Mouse (Mus musculus): Measurements from ENCODE around the gene Tatdn2. TPM values are rescaled to one million over a fixed set of nuclear protein-coding genes. Genes with fewer than 3 reads are reported as not detected.
A peak's percentile ranks its signal among the peaks of the same experiment; 100 is the strongest.
"Not testable (repeated sequence)": the region's sequence is repeated elsewhere in the genome, so short reads cannot be mapped to it uniquely, and the experiment has no call there.

Tatdn2 gene
- polyA plus RNA-seq, 1 experiment from 2014 or later = 1.4 TPM

DNA sequence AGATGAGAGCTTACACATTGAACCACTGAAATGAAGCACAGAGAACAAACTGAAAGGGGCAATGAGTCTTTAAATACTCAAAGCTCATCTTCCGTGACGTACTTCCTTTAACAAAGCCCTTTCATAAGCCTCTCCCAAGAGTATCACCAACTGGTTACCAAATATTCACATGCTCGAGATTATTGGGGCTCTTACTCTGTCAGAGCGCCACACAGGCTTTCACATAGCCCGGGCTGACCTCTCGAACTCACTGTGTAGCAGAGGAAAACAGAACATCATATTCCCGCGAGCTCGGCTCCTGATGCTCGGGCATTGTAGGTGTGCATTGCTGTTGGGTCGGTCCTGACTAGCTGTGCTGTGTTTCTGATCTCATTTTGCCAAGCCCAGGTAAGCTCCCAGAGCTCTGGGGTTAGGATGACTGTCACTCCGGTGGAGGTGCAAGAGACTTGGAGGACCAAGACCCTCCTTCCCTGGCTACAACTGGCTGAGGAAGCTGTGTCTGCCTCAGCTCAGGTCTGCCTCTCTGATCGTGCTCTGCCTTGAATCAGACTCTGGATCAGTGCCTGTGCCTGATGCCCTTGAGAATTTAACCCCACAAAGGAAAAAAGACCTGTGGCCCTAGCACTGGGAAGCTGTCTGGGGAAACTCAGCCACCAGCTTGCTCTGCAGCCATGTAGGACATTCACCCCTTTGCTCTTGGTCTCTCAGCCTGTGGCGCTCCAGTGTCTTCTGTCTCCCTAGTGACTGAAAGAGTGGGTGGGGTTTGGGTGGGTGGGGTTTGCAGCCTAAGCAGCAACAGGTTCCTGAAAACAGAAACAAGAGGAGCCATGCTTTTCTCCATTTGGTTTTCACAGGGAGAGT is 36.1 kb upstream of the Tatdn2 start:
- Histone ChIP-seq H3K36me3 (no peaks in the 10 kb centered on the region), H3K4me3 (replicated peaks) (no peak overlapping the region), H3K4me1 (no peaks in the 10 kb centered on the region), H3K9me3 (replicated peaks) (no peaks in the 10 kb centered on the region), H3K27ac (replicated peaks) (no peak overlapping the region), H3K9ac (replicated peaks) (no peak overlapping the region), H3K4me2 (no peak overlapping the region), H3K27me3 (replicated peaks) (no peaks in the 10 kb centered on the region)
- whole genome bisulfite sequencing = 75% methylated on average over 14 of the region's 14 CpGs
- ATAC-seq (ENCODE audit: low FRiP score) = no peak

DNA sequence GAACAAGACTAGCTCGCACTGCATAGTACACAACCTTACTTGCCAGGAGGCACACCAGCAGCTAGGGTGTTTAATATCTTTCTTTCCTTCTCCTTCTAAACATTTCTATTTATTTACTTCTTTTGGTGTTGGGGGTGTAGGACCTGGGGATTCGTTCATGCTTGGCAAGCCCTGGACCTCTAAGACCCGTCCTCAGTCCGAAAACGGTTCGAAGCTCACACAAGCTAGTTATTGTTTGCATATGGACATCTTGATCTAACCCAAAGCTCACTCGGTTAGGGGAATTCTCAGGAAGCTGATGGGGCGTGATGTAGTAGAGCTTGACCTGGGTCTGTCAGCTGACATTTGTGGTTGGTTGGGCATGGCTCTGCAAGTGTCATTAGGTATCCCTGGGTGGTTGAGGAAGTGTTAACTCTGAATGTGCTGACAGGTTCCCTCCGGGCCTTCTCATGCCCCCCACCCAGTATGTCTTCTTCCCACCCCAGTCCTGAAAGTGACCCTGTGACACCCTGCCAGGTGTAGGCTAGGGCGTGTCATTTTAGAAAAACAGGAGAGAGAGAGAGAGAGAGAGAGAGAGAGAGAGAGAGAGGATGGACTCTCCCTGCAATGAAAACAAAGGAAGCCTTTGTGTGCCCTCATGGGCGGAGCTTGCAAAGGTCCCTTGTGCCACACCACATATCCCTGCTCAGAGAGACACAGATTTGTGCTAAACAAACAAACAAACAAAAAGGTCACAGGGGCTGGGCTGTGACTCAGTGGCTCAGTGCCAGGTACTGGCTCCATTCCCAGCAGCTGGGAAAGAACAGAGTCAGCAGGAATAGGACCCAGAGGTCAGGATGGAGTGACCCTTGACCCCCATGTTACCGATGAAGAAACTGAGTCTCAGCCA is 35.3 kb upstream of the Tatdn2 start:
- H3K4me2 ChIP-seq = no peak overlapping the region
- no peak overlapping the region for H3K4me3 ChIP-seq (replicated peaks)
- ATAC-seq (ENCODE audit: low FRiP score) = no peak
- H3K36me3 ChIP-seq = no peaks in the 10 kb centered on the region
- no peaks in the 10 kb centered on the region for H3K9me3 ChIP-seq (replicated peaks)
- no peak overlapping the region for H3K9ac ChIP-seq (replicated peaks)
- WGBS = 69% methylated on average over 12 of the region's 12 CpGs
- H3K27ac ChIP-seq (replicated peaks) = no peak overlapping the region
- no peaks in the 10 kb centered on the region for H3K4me1 ChIP-seq
- no peaks in the 10 kb centered on the region for H3K27me3 ChIP-seq (replicated peaks)

DNA sequence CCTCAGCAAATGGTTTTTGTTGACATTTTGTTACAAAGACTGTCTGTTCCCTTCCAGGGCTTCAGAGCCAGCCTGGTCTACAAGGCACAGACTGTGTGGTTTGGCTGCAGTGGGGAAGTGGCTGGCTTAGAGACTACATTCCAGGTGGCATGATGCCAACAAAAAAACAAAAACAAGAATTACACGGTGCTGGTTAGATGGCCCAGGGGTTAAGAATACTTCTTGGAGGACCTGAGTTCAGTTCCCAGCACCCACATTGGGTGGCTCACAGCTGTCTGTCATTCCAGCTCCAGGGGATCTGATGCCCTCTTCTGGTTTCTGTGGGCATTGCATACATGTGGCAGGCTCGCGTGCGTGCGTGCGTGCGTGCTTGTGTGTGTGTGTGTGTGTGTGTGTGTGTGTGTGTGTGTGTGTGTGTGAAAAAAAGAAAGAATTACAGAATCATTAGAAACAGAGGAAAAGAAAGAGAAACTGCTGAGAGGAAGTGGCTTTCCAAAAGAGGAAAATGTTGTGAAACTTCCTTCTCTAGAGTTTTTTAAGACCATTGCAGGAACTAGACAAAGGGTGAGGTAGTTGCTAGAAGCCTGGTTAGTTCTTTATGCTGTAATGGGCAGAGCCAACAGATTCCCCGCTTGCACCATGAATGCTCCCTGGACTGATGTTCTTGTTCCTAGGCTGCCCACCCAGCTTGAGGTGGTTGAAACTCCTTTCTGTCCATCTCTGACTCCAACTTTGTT is 33.7 kb upstream of the Tatdn2 start:
- Histone ChIP-seq H3K9me3 (replicated peaks) (no peaks in the 10 kb centered on the region), H3K4me2 (no peak overlapping the region), H3K27ac (replicated peaks) (no peak overlapping the region), H3K36me3 (no peaks in the 10 kb centered on the region), H3K9ac (replicated peaks) (no peak overlapping the region), H3K4me3 (replicated peaks) (no peak overlapping the region), H3K4me1 (no peaks in the 10 kb centered on the region), H3K27me3 (replicated peaks) (no peaks in the 10 kb centered on the region)
- ATAC-seq (ENCODE audit: low FRiP score) = no peak
- WGBS = 95% methylated on average over 8 of the region's 8 CpGs

DNA sequence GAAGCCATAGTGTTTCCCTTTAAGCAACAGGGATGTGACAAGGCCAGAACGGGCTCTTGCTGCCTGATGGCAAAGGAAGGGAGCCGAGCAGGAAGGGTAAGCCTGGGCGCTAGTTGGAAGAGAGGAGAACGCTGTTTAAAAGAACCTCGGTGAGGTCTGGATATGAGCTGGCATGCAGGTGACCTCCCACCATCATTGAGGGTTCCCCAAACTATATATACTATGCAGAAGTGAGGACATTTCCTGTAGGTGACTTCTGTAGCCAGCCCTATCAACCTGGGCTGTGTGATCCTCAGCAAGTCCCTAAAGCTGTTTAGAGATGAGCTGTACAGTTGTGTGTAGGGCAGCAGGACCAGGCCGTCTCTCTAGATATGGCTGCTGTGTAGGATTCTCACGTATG is 32.5 kb upstream of the Tatdn2 start:
- no peaks in the 10 kb centered on the region for H3K36me3 ChIP-seq
- WGBS = 85% methylated on average over 7 of the region's 7 CpGs
- H3K27me3 ChIP-seq (replicated peaks) = no peaks in the 10 kb centered on the region
- H3K27ac ChIP-seq (replicated peaks) = no peak overlapping the region
- H3K4me1 ChIP-seq = peaks cover 4% of the 10 kb centered on the region; the same call in 1 of the 2 replicates
- ATAC-seq (ENCODE audit: low FRiP score) = no peak
- H3K9ac ChIP-seq (replicated peaks) = no peak overlapping the region
- H3K9me3 ChIP-seq (replicated peaks) = no peaks in the 10 kb centered on the region
- no peak overlapping the region for H3K4me2 ChIP-seq
- no peak overlapping the region for H3K4me3 ChIP-seq (replicated peaks)

DNA sequence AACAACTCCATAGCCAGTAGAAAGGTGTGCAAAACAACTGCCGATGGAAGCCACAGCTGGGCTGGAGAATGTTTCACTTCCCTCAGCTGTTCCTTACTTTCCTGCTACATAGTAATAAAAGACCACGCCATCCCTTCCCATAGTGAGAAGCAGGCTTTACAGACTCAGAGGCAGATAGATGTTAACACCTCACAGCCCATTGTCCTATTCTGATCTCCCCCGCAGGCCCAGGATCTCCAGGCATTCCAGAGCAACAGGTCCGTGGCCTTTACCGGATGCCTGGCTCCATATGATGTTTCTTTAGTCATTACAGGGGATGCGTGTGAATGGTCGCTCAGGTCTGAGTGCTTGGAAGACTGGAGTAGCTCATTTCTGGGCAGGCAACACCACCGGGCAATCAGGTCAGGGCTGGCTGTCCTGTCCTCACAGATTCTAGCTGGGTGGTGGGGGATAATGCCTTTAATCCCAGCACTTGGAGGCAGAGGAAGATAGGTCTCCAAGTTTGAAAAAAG is 29.2 kb upstream of the Tatdn2 start:
- Histone ChIP-seq H3K4me3 (replicated peaks) (no peak overlapping the region), H3K9me3 (replicated peaks) (no peaks in the 10 kb centered on the region), H3K27me3 (replicated peaks) (no peaks in the 10 kb centered on the region), H3K36me3 (no peaks in the 10 kb centered on the region), H3K27ac (replicated peaks) (no peak overlapping the region), H3K9ac (replicated peaks) (no peak overlapping the region), H3K4me1 (peaks cover 4% of the 10 kb centered on the region; the same call in 1 of the 2 replicates), H3K4me2 (no peak overlapping the region)
- ATAC-seq (ENCODE audit: low FRiP score) = no peak
- 61% methylated on average over 8 of the region's 8 CpGs for WGBS

DNA sequence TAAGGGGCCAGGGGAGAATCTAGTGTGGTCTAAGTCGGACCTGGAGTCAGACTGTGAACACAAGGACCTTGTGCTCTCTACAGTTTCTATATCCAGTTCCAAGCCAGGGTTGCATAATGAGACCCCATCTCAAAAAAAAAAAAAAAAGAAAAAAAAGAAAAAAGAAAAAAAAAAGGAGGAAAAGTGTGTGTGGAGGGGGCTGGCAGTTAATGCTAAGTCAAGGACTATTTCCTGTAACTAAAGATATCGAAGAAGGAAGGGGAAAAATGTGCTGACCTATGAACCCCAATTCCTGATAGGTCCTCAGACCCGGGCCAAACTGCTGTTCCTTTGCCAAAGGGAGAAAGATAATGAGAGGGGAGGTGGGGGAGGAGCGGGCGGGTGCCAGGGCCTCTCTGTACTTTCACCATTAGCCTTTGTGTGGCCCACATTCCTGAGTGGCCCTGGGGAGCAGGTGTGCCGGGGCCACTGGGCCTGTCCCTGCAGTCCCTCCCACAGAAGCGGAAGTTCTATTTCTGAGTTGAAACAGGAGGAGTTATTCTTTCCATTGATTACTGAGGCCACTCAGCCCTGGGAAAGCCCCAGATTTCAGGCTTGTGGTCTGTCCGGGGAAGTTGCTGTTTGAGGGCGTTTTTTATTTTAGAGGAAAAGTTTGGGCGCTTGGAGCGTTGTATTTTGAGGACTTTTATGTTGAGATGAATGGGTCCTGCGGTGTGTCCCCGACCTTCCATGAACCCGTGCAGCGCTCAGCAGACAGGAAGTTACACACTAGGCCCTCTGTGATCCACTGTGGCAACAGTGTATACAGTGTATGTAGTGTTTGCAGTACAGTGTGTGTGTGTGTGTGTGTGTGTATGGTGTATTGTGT is 28.3 kb upstream of the Tatdn2 start:
- Histone ChIP-seq H3K4me3 (replicated peaks) (no peak overlapping the region), H3K4me1 (peaks cover 4% of the 10 kb centered on the region; the same call in 1 of the 2 replicates), H3K9ac (replicated peaks) (no peak overlapping the region), H3K9me3 (replicated peaks) (no peaks in the 10 kb centered on the region), H3K36me3 (no peaks in the 10 kb centered on the region), H3K27ac (replicated peaks) (0 out of 2 replicates have a peak overlapping the region, but pooled peaks have one; percentile 9), H3K4me2 (no peak overlapping the region), H3K27me3 (replicated peaks) (no peaks in the 10 kb centered on the region)
- 43% methylated on average over 15 of the region's 15 CpGs for WGBS
- no peak for ATAC-seq (ENCODE audit: low FRiP score)

DNA sequence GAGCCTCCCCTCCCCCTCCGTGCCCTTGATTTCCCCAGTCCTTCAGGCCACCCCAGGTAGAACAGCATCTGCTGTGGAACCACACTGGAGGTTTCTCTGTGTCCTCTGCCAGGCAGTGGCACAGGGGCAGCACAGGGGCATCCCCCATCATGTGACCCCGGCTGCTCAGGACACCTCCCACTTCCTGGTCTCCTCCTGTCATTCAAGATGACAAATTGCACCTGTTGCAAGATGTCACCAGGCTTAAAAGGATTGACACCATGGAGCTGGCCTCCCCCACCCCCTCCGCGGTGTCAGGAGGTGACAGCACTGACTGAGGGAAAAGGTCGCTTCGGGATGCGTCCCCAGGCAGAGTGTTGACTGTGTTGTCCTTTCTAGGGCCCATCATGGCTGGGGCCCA is 27.0 kb upstream of the Tatdn2 start:
- no peak overlapping the region for H3K27ac ChIP-seq (replicated peaks)
- no peak for ATAC-seq (ENCODE audit: low FRiP score)
- H3K4me3 ChIP-seq (replicated peaks) = no peak overlapping the region
- no peaks in the 10 kb centered on the region for H3K9me3 ChIP-seq (replicated peaks)
- WGBS = 74% methylated on average over 7 of the region's 7 CpGs
- H3K27me3 ChIP-seq (replicated peaks) = no peaks in the 10 kb centered on the region
- H3K4me1 ChIP-seq = peaks cover 4% of the 10 kb centered on the region; the same call in 1 of the 2 replicates
- H3K36me3 ChIP-seq = no peaks in the 10 kb centered on the region
- no peak overlapping the region for H3K4me2 ChIP-seq
- no peak overlapping the region for H3K9ac ChIP-seq (replicated peaks)

DNA sequence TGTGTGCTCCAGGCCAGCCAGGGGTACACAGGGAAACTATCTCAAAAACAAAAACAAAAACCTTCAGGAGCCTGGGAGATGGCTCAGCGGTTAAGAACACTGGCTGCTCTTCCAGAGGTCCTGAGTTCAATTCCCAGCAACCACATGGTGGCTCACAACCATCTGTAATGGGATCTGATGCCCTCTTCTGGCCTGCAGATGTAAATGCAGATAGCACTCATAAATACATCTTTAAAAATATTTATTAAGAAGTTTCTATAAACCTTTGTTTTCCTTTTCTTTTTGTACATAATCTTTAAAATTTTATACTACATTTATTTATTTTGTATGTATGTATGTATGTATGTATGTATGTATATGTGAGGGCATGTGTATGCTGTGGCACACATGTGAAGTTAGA is 24.8 kb upstream of the Tatdn2 start:
- not testable (repeated sequence) for H3K9ac ChIP-seq (replicated peaks); ATAC-seq (ENCODE audit: low FRiP score); H3K36me3 ChIP-seq; H3K27me3 ChIP-seq (replicated peaks); H3K9me3 ChIP-seq (replicated peaks); H3K4me2 ChIP-seq; H3K4me1 ChIP-seq; H3K27ac ChIP-seq (replicated peaks); H3K4me3 ChIP-seq (replicated peaks)
- WGBS = 89% methylated on average over 1 of the region's 1 CpGs

DNA sequence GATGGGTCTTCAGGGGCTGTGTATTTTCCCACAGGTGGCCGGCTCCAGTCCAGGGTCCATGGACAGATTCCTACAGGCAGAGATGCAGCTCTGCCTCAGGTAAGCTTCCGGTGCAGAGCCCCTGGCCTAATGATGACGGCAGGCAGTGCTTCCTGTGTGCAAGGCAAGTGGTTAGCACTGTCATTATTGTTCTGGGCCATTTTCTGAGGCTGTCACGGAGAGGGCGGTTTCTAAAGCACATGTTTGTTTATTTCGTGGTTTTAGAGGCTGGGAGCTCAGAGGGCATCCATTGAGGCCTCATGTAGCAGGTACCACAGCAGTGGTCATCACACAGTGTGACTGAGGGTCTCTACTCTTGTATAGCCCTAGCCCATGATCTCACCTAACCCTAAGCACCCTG is 23.9 kb upstream of the Tatdn2 start:
- no peak for ATAC-seq (ENCODE audit: low FRiP score)
- no peak overlapping the region for H3K4me3 ChIP-seq (replicated peaks)
- H3K9ac ChIP-seq (replicated peaks) = no peak overlapping the region
- H3K27ac ChIP-seq (replicated peaks) = no peak overlapping the region
- no peaks in the 10 kb centered on the region for H3K9me3 ChIP-seq (replicated peaks)
- WGBS = 85% methylated on average over 6 of the region's 6 CpGs
- peaks cover 4% of the 10 kb centered on the region; the same call in 1 of the 2 replicates for H3K4me1 ChIP-seq
- no peaks in the 10 kb centered on the region for H3K27me3 ChIP-seq (replicated peaks)
- no peak overlapping the region for H3K4me2 ChIP-seq
- H3K36me3 ChIP-seq = no peaks in the 10 kb centered on the region

DNA sequence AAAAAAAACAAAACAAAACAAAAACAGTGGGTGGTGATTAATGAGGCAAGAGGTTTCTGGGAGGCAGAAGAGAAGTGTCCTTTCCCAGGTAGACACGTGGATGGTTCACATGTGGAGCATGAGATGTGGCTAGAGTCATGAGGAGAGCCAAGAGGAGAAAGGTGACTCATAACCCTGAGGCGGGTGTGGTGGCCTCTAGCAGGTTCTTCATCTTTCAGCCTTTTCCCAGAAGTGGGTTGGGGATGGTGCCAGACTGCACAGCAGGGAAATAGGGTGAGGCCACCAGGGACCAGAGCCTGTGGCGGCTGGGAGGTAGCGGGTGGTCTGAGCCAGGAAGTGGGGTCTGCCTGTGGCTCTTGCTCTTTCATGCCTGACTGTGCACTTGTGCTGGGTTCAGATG is 21.6 kb upstream of the Tatdn2 start:
- 84% methylated on average over 4 of the region's 4 CpGs for WGBS
- H3K4me3 ChIP-seq (replicated peaks) = no peak overlapping the region
- no peak overlapping the region for H3K4me2 ChIP-seq
- H3K9ac ChIP-seq (replicated peaks) = no peak overlapping the region
- no peak overlapping the region for H3K27ac ChIP-seq (replicated peaks)
- H3K9me3 ChIP-seq (replicated peaks) = no peaks in the 10 kb centered on the region
- no peaks in the 10 kb centered on the region for H3K36me3 ChIP-seq
- no peak for ATAC-seq (ENCODE audit: low FRiP score)
- no peaks in the 10 kb centered on the region for H3K4me1 ChIP-seq
- H3K27me3 ChIP-seq (replicated peaks) = no peaks in the 10 kb centered on the region

Data from neural tube, embryonic 15.5 days (tissue).